Mouse (Mus musculus) liver, embryonic 14.5 days (tissue): ENCODE results near the gene Pex5. TPM values are rescaled to one million over a fixed set of nuclear protein-coding genes. Genes with fewer than 3 reads are reported as not detected.

Experiments
- ATAC-seq: fragments of 200-750 bp; cut with Nextera tagmentation; 2 replicates; pipeline ENCODE4 v1.8.0; 2017; ENCODE audit warnings: moderate number of reproducible peaks, mild to moderate bottlenecking, moderate library complexity; ENCODE audit not compliant: insufficient read depth
- DNase-seq, 3 experiments: peaks; one replicate each; pipeline ENCODE4 v3.0.0-alpha.2; 2012 to 2013; ENCODE audit warnings: low read depth in 3 of 3, low spot score in 3 of 3
- H3K27ac ChIP-seq: fragments of 300-500 bp; sonication (generic); 2 replicates; pipeline ENCODE4 v1.5.1; 2014; ENCODE audit warnings: moderate library complexity, mild to moderate bottlenecking, control low read depth, inconsistent platforms
- H3K27me3 ChIP-seq: fragments of 300-500 bp; sonication (generic); 2 replicates; pipeline ENCODE4 v1.6.1; 2014; ENCODE audit warnings: mild to moderate bottlenecking, low read length, moderate library complexity; ENCODE audit not compliant: control insufficient read depth, insufficient read depth
- H3K36me3 ChIP-seq: fragments of 300-500 bp; sonication (generic); replicated peaks from 2 replicates; pipeline ENCODE4 v1.6.1; 2014; ENCODE audit warnings: low read depth; ENCODE audit not compliant: control insufficient read depth, insufficient read depth
- H3K4me1 ChIP-seq, 2 experiments: fragments of 200-500 bp in 1 of 2; fragments of 300-500 bp in 1 of 2; sonication (generic) in 1 of 2; replicated peaks; 2 replicates each; pipeline ENCODE4 v1.6.1; 2012 to 2014; ENCODE audit warnings: antibody characterized with exemption in 1 of 2, inconsistent platforms in 1 of 2, low read length in 1 of 2; ENCODE audit not compliant: control insufficient read depth in 2 of 2, insufficient read depth in 2 of 2
- H3K4me2 ChIP-seq: fragments of 300-500 bp; sonication (generic); 2 replicates; pipeline ENCODE4 v1.6.1; 2014; ENCODE audit warnings: low read depth, mild to moderate bottlenecking, control low read depth, moderate library complexity
- H3K4me3 ChIP-seq, 2 experiments: fragments of 200-500 bp in 1 of 2; fragments of 300-500 bp in 1 of 2; sonication (generic) in 1 of 2; 2 replicates each; pipeline ENCODE4 v1.5.1; 2012 to 2014; ENCODE audit warnings: low read depth in 2 of 2, low read length in 2 of 2, mild to moderate bottlenecking in 2 of 2, control low read depth in 1 of 2, inconsistent platforms in 1 of 2, moderate library complexity in 1 of 2; ENCODE audit not compliant: insufficient read depth in 1 of 2
- H3K9ac ChIP-seq: fragments of 300-500 bp; sonication (generic); replicated peaks from 2 replicates; pipeline ENCODE4 v1.6.1; 2014; ENCODE audit warnings: mild to moderate bottlenecking, control low read depth, moderate library complexity
- H3K9me3 ChIP-seq: fragments of 300-500 bp; sonication (generic); 2 replicates; pipeline ENCODE4 v1.6.1; 2016; ENCODE audit warnings: low read length, mixed read lengths; ENCODE audit not compliant: control insufficient read depth
- CTCF ChIP-seq: IDR thresholded peaks from 2 replicates; pipeline ENCODE4 v1.5.1; 2016; ENCODE audit warnings: antibody characterized with exemption, low read depth, control low read depth
- EP300 ChIP-seq: IDR thresholded peaks from 2 replicates; pipeline ENCODE4 v1.6.1; 2016; ENCODE audit warnings: antibody characterized with exemption, low read depth
- WGBS: fragments of 180-500 bp; shearing (Covaris S2); extraction: QIAGEN DNeasy Blood & Tissue Kit; methylation state at CpG from one replicate; pipeline ENCODE4 v1.1.7; 2014; ENCODE audit not compliant: insufficient replicate concordance; 5-methylcytosine and 5-hydroxymethylcytosine counted together
- polyA plus RNA-seq, 2 experiments: library from polyadenylated mRNA; depleted of rRNA in 1 of 2; stranded (reverse) in 1 of 2; unstranded in 1 of 2; fragments of >200 nt; fragmentation: Nextera tagmentation in 1 of 2; extraction: Ambion mirVana in 1 of 2; gene quantifications; 2 replicates each; pipeline versions ENCODE4 v1.2.1 to v1.2.3; 2012 to 2014

The Pex5 gene
- polyA plus RNA-seq, 2 experiments: 12.5 to 14.2 TPM

DNA sequence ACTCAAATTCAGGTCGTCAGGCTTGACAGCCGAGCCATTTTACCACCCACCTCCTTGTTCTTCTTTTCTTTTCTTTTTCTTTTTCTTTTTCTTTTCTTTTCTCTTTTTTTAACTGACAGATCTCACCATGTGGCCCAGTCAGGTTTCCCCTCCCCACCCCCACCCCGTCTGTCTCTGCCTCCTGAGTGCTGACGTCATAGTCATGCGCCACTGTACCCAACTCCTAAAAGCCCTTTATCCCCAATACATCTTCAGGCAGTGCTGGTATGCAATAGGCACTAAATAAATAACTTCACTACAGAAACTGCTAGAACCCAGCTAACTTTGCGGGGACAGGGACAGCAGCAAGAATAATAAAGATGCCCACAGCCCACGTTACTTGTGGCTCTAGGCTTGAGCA lies 21.4 kb upstream of the Pex5 start:
- TF ChIP-seq CTCF: no peak
- no peak for TF ChIP-seq EP300
- DNase-seq: no peak
- ATAC-seq: no peak
- Histone ChIP-seq H3K4me2 (no peak overlapping the region), H3K9ac (no peak overlapping the region), H3K36me3 (no peaks in the 10 kb centered on the region), H3K27ac (no peak overlapping the region), H3K9me3 (no peaks in the 10 kb centered on the region), H3K4me3 (no peak overlapping the region), H3K27me3 (no peaks in the 10 kb centered on the region), H3K4me1 (no peaks in the 10 kb centered on the region)
- 74% methylated on average over 7 of the region's 7 CpGs for WGBS

DNA sequence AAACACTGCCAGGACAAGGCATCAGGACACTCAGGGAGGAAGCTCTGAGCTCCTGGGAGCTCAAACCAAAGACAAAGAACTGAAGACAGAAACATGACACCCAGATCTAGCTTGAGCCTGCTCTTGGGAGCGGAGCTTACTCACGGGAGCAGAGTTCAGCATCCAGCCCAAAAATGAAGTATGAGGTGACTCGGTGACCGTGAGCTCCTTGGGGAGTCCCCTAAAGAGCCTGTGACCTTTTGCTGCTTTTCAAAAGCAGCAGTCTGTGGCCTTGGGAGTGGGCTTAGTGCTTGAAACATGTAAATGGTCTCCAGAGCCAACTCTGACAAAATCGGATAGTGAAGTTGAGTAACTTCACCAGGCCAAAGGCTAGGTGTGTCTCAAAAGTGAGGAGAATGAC lies 20.3 kb upstream of the Pex5 start:
- 65% methylated on average over 5 of the region's 5 CpGs for WGBS
- no peaks in the 10 kb centered on the region for H3K36me3 ChIP-seq
- DNase-seq (no peak), ATAC-seq (no peak)
- TF ChIP-seq EP300 (no peak), CTCF (no peak)
- no peak overlapping the region for H3K9ac ChIP-seq
- H3K4me1 ChIP-seq: no peaks in the 10 kb centered on the region
- H3K4me2 ChIP-seq: no peak overlapping the region
- no peak overlapping the region for H3K27ac ChIP-seq
- no peaks in the 10 kb centered on the region for H3K9me3 ChIP-seq
- no peak overlapping the region for H3K4me3 ChIP-seq
- H3K27me3 ChIP-seq: no peaks in the 10 kb centered on the region

DNA sequence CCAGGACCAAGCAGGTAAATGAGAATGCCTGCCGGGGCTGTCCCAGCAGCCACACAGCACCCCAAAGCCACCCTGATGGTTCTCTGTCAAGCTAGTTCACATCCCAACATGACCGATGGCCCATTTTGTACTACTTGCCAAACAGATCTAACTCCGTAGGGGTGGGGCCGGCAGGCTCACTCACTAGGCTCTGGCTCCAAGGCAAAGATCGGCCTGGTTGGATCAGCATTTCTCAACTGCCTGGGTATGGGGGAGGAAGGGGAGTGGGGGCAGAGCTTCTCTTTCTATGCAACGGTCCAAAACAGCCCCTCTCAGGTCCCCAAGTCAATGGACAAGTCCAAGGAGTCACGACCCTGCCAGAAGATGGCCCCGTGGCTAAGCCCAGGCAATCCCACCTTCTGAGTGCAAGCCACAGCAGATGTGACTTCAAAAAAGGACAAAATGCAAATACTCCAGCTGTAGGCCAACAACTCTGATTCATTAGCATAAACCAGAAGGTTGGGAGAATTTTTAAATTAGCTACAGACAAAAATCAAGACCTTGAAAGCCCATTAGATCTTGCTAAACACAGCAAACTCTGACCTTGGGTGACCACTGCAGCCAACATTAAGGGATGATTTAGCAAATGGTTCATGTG lies 18.9 kb upstream of the Pex5 start:
- no peaks in the 10 kb centered on the region for H3K27me3 ChIP-seq
- no peak overlapping the region for H3K4me3 ChIP-seq
- DNase-seq (no peak), ATAC-seq (no peak)
- TF ChIP-seq CTCF: no peak
- no peak for TF ChIP-seq EP300
- H3K4me1 ChIP-seq: no peaks in the 10 kb centered on the region
- H3K27ac ChIP-seq: no peak overlapping the region
- 76% methylated on average over 8 of the region's 8 CpGs for WGBS
- H3K9ac ChIP-seq: no peak overlapping the region
- no peaks in the 10 kb centered on the region for H3K9me3 ChIP-seq
- no peak overlapping the region for H3K4me2 ChIP-seq
- H3K36me3 ChIP-seq: no peaks in the 10 kb centered on the region

DNA sequence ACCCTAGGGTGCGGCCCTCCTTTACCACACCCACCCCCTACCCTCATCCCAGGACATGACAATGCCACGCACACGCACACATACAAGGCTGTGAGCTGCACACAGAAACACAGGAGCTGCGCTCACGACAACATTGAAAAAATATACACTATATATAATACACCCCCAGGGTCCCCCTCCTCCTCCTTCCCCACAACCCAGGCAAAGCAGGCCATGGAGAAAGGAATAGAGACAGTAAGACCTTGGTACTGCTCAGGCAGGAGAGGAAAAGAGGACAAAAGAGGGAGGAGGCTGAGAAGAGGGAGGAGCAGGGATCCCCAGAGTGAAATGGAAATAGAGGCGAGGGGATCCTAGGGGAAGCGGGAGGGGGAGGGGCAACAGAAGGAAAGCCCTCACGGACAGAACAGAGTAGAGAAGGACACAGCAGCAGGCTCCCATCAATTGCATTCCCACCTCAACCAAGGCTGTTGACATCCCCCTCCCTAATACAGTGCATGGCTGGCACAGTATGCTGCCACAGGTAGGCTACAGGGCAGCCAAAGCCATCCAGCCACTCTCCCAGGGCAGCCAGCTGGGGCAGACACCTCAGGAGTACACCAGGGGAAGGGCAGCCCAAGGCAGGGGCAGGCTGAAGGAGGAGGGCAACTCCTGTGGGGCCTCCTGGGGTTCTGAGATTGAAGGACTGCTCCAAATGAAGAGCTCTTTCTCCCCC lies 16.1 kb upstream of the Pex5 start:
- no peak for TF ChIP-seq CTCF
- no peak for TF ChIP-seq EP300
- Histone ChIP-seq H3K4me3 (no peak overlapping the region), H3K36me3 (no peaks in the 10 kb centered on the region), H3K4me1 (peaks cover 0 to under 1% of the 10 kb centered on the region in 2 experiments; a peak in 2 of 4 replicates), H3K27me3 (no peaks in the 10 kb centered on the region), H3K4me2 (no peak overlapping the region), H3K27ac (no peak overlapping the region), H3K9ac (no peak overlapping the region), H3K9me3 (no peaks in the 10 kb centered on the region)
- no peak for DNase-seq
- no peak for ATAC-seq
- 69% methylated on average over 8 of the region's 8 CpGs for WGBS

DNA sequence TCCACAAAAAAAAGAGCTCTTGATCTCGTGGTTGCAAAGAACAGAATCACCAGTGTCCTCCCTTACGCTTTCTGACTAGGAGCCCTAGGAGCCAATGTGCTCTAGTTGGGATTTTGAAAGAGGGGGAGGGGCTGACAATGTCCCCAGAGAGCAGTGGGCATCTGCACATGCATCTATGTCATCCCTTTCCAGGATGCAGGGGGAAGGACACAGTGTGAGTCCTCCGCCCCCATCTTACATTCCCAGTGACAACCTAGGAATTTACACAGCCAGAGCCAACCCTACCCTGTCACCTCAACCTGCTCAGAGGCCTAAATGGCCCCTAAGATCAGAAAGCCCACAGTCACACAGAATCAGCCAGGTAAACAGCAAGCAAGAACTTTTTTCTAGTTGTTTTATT lies 15.5 kb upstream of the Pex5 start:
- no peaks in the 10 kb centered on the region for H3K36me3 ChIP-seq
- no peaks in the 10 kb centered on the region for H3K27me3 ChIP-seq
- no peak overlapping the region for H3K27ac ChIP-seq
- H3K4me1 ChIP-seq: peaks cover 0 to 6% of the 10 kb centered on the region in 2 experiments; a peak in 2 of 4 replicates
- 68% methylated on average over 3 of the region's 3 CpGs for WGBS
- ATAC-seq (no peak), DNase-seq (no peak)
- H3K4me2 ChIP-seq: no peak overlapping the region
- H3K9ac ChIP-seq: no peak overlapping the region
- H3K4me3 ChIP-seq: no peak overlapping the region
- no peaks in the 10 kb centered on the region for H3K9me3 ChIP-seq
- no peak for TF ChIP-seq EP300
